Mouse (Mus musculus): ENCODE results near the gene Filip1l. TPM values are rescaled to one million over a fixed set of nuclear protein-coding genes. Genes with fewer than 3 reads are reported as not detected.

Filip1l gene
- polyA plus RNA-seq, 1 experiment: 35.9 TPM

GRCm38 (mm10) chr16:57392461-57392860 is 39.6 kb downstream of the Filip1l start:
- Histone ChIP-seq H3K27ac (ENCODE audit: insufficient read depth, low read depth, low read length) (no peak overlapping the region), H3K4me3 (ENCODE audit: insufficient read depth, low read length) (no peak overlapping the region)
- TF ChIP-seq CTCF (IDR thresholded peaks at IDR 0.05; ENCODE audit: low read depth, low read length): no peak
- TF ChIP-seq POLR2A (IDR thresholded peaks at IDR 0.05; ENCODE audit: borderline replicate concordance, low read depth, low read length): no peak

DNA sequence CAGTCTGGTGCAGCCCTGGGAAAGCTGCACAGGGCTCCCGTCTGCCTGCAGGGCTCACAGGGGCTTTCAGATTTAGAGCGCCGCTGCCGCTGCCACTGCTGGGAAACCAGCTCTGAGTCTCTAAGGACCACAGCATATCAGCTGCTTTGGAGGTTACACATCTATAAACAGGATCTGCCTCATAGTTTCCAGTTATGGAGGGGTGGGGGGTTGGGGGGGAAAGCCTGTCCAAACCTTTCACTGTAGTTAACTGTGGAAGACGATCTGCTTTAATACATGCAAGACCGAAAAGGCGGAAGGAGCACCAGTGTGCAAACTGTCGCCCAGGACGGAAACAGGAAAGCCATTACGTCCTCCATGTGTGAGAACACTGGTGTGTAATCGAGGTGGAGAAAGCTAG is 40.3 kb downstream of the Filip1l start:
- TF ChIP-seq POLR2A (IDR thresholded peaks at IDR 0.05; ENCODE audit: borderline replicate concordance, low read depth, low read length) (no peak), CTCF (IDR thresholded peaks at IDR 0.05; ENCODE audit: low read depth, low read length) (no peak)
- Histone ChIP-seq H3K4me1 (ENCODE audit: control insufficient read depth, insufficient read depth, low read length) (peaks cover 26% of the 10 kb centered on the region), H3K27ac (ENCODE audit: insufficient read depth, low read depth, low read length) (no peak overlapping the region), H3K4me3 (ENCODE audit: insufficient read depth, low read length) (no peak overlapping the region)

More at GRCm38 (mm10) chr16:57392461-57392860, 39.6 kb downstream of the Filip1l start:
- peaks cover 26% of the 10 kb centered on the region for H3K4me1 ChIP-seq (ENCODE audit: control insufficient read depth, insufficient read depth, low read length)

DNA sequence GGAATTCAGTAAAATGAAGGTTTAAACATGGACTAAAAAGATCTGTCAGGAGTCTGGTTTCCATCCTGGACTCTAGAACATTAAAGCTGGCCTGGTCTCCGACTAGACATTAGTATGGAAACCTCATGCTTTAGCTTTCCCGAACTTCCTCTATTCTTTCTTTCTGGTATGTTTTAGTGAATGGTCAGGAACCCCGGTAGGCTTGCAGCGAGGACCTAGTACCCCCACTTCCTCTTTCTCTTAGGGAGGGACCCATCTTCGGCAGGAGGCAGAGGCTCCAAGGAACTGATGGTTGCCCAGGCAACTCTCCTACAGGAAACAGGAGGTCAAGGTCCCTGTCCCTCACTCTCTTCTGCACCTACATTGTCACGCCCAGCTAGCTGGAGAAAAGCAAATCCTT is 43.4 kb downstream of the Filip1l start:
- peaks cover 10% of the 10 kb centered on the region for H3K4me1 ChIP-seq (ENCODE audit: control insufficient read depth, insufficient read depth, low read length)
- no peak overlapping the region for H3K4me3 ChIP-seq (ENCODE audit: insufficient read depth, low read length)
- no peak overlapping the region for H3K27ac ChIP-seq (ENCODE audit: insufficient read depth, low read depth, low read length)
- no peak for TF ChIP-seq CTCF (IDR thresholded peaks at IDR 0.05; ENCODE audit: low read depth, low read length)
- no peak for TF ChIP-seq POLR2A (IDR thresholded peaks at IDR 0.05; ENCODE audit: borderline replicate concordance, low read depth, low read length)

GRCm38 (mm10) chr16:57397845-57398244 is 45.0 kb downstream of the Filip1l start:
- Histone ChIP-seq H3K4me3 (ENCODE audit: insufficient read depth, low read length) (no peak overlapping the region), H3K4me1 (ENCODE audit: control insufficient read depth, insufficient read depth, low read length) (peaks cover 12% of the 10 kb centered on the region), H3K27ac (ENCODE audit: insufficient read depth, low read depth, low read length) (no peak overlapping the region)
- TF ChIP-seq POLR2A (IDR thresholded peaks at IDR 0.05; ENCODE audit: borderline replicate concordance, low read depth, low read length): no peak

GRCm38 (mm10) chr16:57398387-57399214 is 45.7 kb downstream of the Filip1l start:
- no peak overlapping the region for H3K4me3 ChIP-seq (ENCODE audit: insufficient read depth, low read length)
- no peak overlapping the region for H3K27ac ChIP-seq (ENCODE audit: insufficient read depth, low read depth, low read length)
- no peak for TF ChIP-seq CTCF (IDR thresholded peaks at IDR 0.05; ENCODE audit: low read depth, low read length)
- no peak for TF ChIP-seq POLR2A (IDR thresholded peaks at IDR 0.05; ENCODE audit: borderline replicate concordance, low read depth, low read length)
- H3K4me1 ChIP-seq (ENCODE audit: control insufficient read depth, insufficient read depth, low read length): peaks cover 13% of the 10 kb centered on the region

- no peak for TF ChIP-seq CTCF (IDR thresholded peaks at IDR 0.05; ENCODE audit: low read depth, low read length)
- TF ChIP-seq POLR2A (IDR thresholded peaks at IDR 0.05; ENCODE audit: borderline replicate concordance, low read depth, low read length): no peak
- peaks cover 13% of the 10 kb centered on the region for H3K4me1 ChIP-seq (ENCODE audit: control insufficient read depth, insufficient read depth, low read length)
- no peak overlapping the region for H3K4me3 ChIP-seq (ENCODE audit: insufficient read depth, low read length)
- H3K27ac ChIP-seq (ENCODE audit: insufficient read depth, low read depth, low read length): no peak overlapping the region
These were observed 46.7 kb downstream of the Filip1l start for GRCm38 (mm10) chr16:57399566-57399965.

GRCm38 (mm10) chr16:57401702-57402101 is 48.8 kb downstream of the Filip1l start:
- no peak for TF ChIP-seq CTCF (IDR thresholded peaks at IDR 0.05; ENCODE audit: low read depth, low read length)
- no peak for TF ChIP-seq POLR2A (IDR thresholded peaks at IDR 0.05; ENCODE audit: borderline replicate concordance, low read depth, low read length)
- H3K27ac ChIP-seq (ENCODE audit: insufficient read depth, low read depth, low read length): no peak overlapping the region
- H3K4me1 ChIP-seq (ENCODE audit: control insufficient read depth, insufficient read depth, low read length): peaks cover 3% of the 10 kb centered on the region; the same call in 1 of the 2 replicates
- no peak overlapping the region for H3K4me3 ChIP-seq (ENCODE audit: insufficient read depth, low read length)

GRCm38 (mm10) chr16:57402910-57403309 is 50.0 kb downstream of the Filip1l start:
- Histone ChIP-seq H3K4me1 (ENCODE audit: control insufficient read depth, insufficient read depth, low read length) (peaks cover 3% of the 10 kb centered on the region; the same call in 1 of the 2 replicates), H3K27ac (ENCODE audit: insufficient read depth, low read depth, low read length) (no peak overlapping the region), H3K4me3 (ENCODE audit: insufficient read depth, low read length) (no peak overlapping the region)
- TF ChIP-seq CTCF (IDR thresholded peaks at IDR 0.05; ENCODE audit: low read depth, low read length): no peak
- TF ChIP-seq POLR2A (IDR thresholded peaks at IDR 0.05; ENCODE audit: borderline replicate concordance, low read depth, low read length): no peak

DNA sequence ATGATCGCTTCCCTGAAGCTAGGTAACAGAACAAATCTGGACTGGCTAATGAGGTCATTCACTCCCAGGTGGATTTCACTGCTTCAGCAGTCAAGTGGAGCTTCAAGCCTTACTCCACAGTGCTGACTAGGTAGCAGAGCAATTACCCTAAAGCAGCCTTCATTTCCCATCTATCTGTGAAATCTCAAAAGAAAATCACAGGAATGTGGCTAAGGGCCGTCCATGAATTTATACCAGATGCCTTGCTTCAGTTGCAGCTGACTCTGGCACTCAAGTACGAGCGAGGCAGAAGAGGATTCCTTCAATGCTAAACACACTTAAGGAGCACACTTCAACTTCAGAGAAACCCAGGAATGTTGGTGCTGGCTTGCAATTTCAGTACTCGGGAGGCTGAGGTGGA is 50.9 kb downstream of the Filip1l start:
- Histone ChIP-seq H3K4me1 (ENCODE audit: control insufficient read depth, insufficient read depth, low read length) (peaks cover 3% of the 10 kb centered on the region; the same call in 1 of the 2 replicates), H3K27ac (ENCODE audit: insufficient read depth, low read depth, low read length) (no peak overlapping the region), H3K4me3 (ENCODE audit: insufficient read depth, low read length) (no peak overlapping the region)
- TF ChIP-seq CTCF (IDR thresholded peaks at IDR 0.05; ENCODE audit: low read depth, low read length) (no peak), POLR2A (IDR thresholded peaks at IDR 0.05; ENCODE audit: borderline replicate concordance, low read depth, low read length) (no peak)

GRCm38 (mm10) chr16:57412766-57413165 is 59.9 kb downstream of the Filip1l start:
- TF ChIP-seq CTCF (IDR thresholded peaks at IDR 0.05; ENCODE audit: low read depth, low read length): no peak
- no peak for TF ChIP-seq POLR2A (IDR thresholded peaks at IDR 0.05; ENCODE audit: borderline replicate concordance, low read depth, low read length)
- Histone ChIP-seq H3K4me3 (ENCODE audit: insufficient read depth, low read length) (no peak overlapping the region), H3K27ac (ENCODE audit: insufficient read depth, low read depth, low read length) (no peak overlapping the region), H3K4me1 (ENCODE audit: control insufficient read depth, insufficient read depth, low read length) (peaks cover 9% of the 10 kb centered on the region)
